Mouse (Mus musculus) embryonic facial prominence, embryonic 14.5 days (tissue): ENCODE measurements around the gene Mab21l1. TPM values are rescaled to one million over a fixed set of nuclear protein-coding genes. Genes with fewer than 3 reads are reported as not detected.

Experiments
- ATAC-seq: fragments of 200-750 bp; cut with Nextera tagmentation; 2 replicates; pipeline ENCODE4 v1.8.0; 2017; ENCODE audit warnings: low read depth, moderate number of reproducible peaks, moderate TSS enrichment
- DNase-seq: peaks from one replicate; pipeline ENCODE4 v3.0.0-alpha.2; 2015; ENCODE audit warnings: low spot score
- H3K27ac ChIP-seq: fragments of 300-500 bp; sonication (generic); replicated peaks from 2 replicates; pipeline ENCODE4 v1.5.1; 2014; ENCODE audit warnings: low read depth, mild to moderate bottlenecking, low read length, moderate library complexity
- H3K27me3 ChIP-seq: fragments of 300-500 bp; sonication (generic); replicated peaks from 2 replicates; pipeline ENCODE4 v1.6.1; 2014; ENCODE audit warnings: low read length; ENCODE audit not compliant: control insufficient read depth, insufficient read depth
- H3K36me3 ChIP-seq: fragments of 300-500 bp; sonication (generic); 2 replicates; pipeline ENCODE4 v1.6.1; 2014; ENCODE audit warnings: low read length, mixed read lengths; ENCODE audit not compliant: control insufficient read depth, insufficient read depth
- H3K4me1 ChIP-seq: fragments of 300-500 bp; sonication (generic); 2 replicates; pipeline ENCODE4 v1.6.1; 2014; ENCODE audit warnings: antibody characterized with exemption, low read length; ENCODE audit not compliant: control insufficient read depth, insufficient read depth
- H3K4me2 ChIP-seq: fragments of 300-500 bp; sonication (generic); 2 replicates; pipeline ENCODE4 v1.6.1; 2014; ENCODE audit warnings: low read depth, mild to moderate bottlenecking, low read length, moderate library complexity, mixed read lengths
- H3K4me3 ChIP-seq: fragments of 300-500 bp; sonication (generic); 2 replicates; pipeline ENCODE4 v1.5.1; 2014; ENCODE audit warnings: low read depth, mild to moderate bottlenecking, low read length
- H3K9ac ChIP-seq: fragments of 300-500 bp; sonication (generic); 2 replicates; pipeline ENCODE4 v1.6.1; 2014; ENCODE audit warnings: low read depth, mild to moderate bottlenecking, low read length, moderate library complexity, mixed read lengths
- H3K9me3 ChIP-seq: fragments of 300-500 bp; sonication (generic); 2 replicates; pipeline ENCODE4 v1.6.1; 2016; ENCODE audit warnings: low read length; ENCODE audit not compliant: control insufficient read depth
- WGBS: fragments of 180-500 bp; shearing (Covaris S2); extraction: QIAGEN DNeasy Blood & Tissue Kit; methylation state at CpG from one replicate; pipeline ENCODE4 v1.1.7; 2014; 5-methylcytosine and 5-hydroxymethylcytosine counted together
- polyA plus RNA-seq: library from polyadenylated mRNA; unstranded; fragments of >200 nt; fragmentation: Nextera tagmentation; extraction: Ambion mirVana; gene quantifications from 2 replicates; pipeline ENCODE4 v1.2.1, GENCODE M21; 2014

The Mab21l1 gene
- 21.9 and 24.6 TPM in 2 replicates for polyA plus RNA-seq

- DNase-seq: peak; percentile 93
- 3% methylated on average over 16 of the region's 16 CpGs for WGBS
- Histone ChIP-seq H3K27me3 (peaks cover 25% of the 10 kb centered on the region), H3K9ac (peak within 1 kb of the TSS; percentile 91), H3K36me3 (no peaks in the 10 kb centered on the region), H3K9me3 (no peaks in the 10 kb centered on the region), H3K4me3 (peak within 1 kb of the TSS; percentile 52), H3K4me2 (peak within 1 kb of the TSS; percentile 78), H3K4me1 (no peaks in the 10 kb centered on the region), H3K27ac (peak within 1 kb of the TSS; percentile 89)
- ATAC-seq: peak; percentile 82
Observed at GRCm38 (mm10) chr3:55782056-55782687, at the start of gene Mab21l1. TSS of gene Mab21l1 (plus strand) at chr3:55782510.

GRCm38 (mm10) chr3:55733665-55734064 is 48.6 kb upstream of the Mab21l1 start:
- Histone ChIP-seq H3K9ac (no peak overlapping the region), H3K4me3 (no peak overlapping the region), H3K27me3 (no peaks in the 10 kb centered on the region), H3K4me2 (no peak overlapping the region), H3K9me3 (no peaks in the 10 kb centered on the region), H3K36me3 (no peaks in the 10 kb centered on the region), H3K4me1 (no peaks in the 10 kb centered on the region), H3K27ac (no peak overlapping the region)
- DNase-seq: no peak
- ATAC-seq: no peak
- 67% methylated on average over 6 of the region's 6 CpGs for WGBS

- H3K4me2 ChIP-seq: no peak overlapping the region
- H3K4me3 ChIP-seq: no peak overlapping the region
- no peaks in the 10 kb centered on the region for H3K27me3 ChIP-seq
- H3K9ac ChIP-seq: no peak overlapping the region
- ATAC-seq (peak; percentile 80), DNase-seq (peak; percentile 29)
- WGBS: 60% methylated on average over 6 of the region's 6 CpGs
- no peaks in the 10 kb centered on the region for H3K9me3 ChIP-seq
- no peaks in the 10 kb centered on the region for H3K4me1 ChIP-seq
- H3K27ac ChIP-seq: no peak overlapping the region
- no peaks in the 10 kb centered on the region for H3K36me3 ChIP-seq
Observed at GRCm38 (mm10) chr3:55741428-55741827, 40.9 kb upstream of the Mab21l1 start.

- no peak for ATAC-seq
Observed at GRCm38 (mm10) chr3:55742218-55742617, 40.1 kb upstream of the Mab21l1 start.

GRCm38 (mm10) chr3:55742654-55743053 is 39.7 kb upstream of the Mab21l1 start:
- ATAC-seq (no peak), DNase-seq (no peak)
- Histone ChIP-seq H3K9ac (no peak overlapping the region), H3K4me3 (no peak overlapping the region), H3K36me3 (no peaks in the 10 kb centered on the region), H3K27ac (no peak overlapping the region; the same call in 1 of the 2 replicates), H3K4me2 (no peak overlapping the region), H3K4me1 (no peaks in the 10 kb centered on the region), H3K27me3 (no peaks in the 10 kb centered on the region), H3K9me3 (no peaks in the 10 kb centered on the region)
- 67% methylated on average over 4 of the region's 4 CpGs for WGBS

More at GRCm38 (mm10) chr3:55742218-55742617, 40.1 kb upstream of the Mab21l1 start:
- no peak for DNase-seq
- Histone ChIP-seq H3K27me3 (no peaks in the 10 kb centered on the region), H3K4me1 (no peaks in the 10 kb centered on the region), H3K36me3 (no peaks in the 10 kb centered on the region), H3K4me3 (no peak overlapping the region), H3K9ac (no peak overlapping the region), H3K4me2 (no peak overlapping the region), H3K27ac (no peak overlapping the region), H3K9me3 (no peaks in the 10 kb centered on the region)
- 76% methylated on average over 5 of the region's 5 CpGs for WGBS

- no peak for DNase-seq
- H3K4me1 ChIP-seq: no peaks in the 10 kb centered on the region
- H3K9ac ChIP-seq: no peak overlapping the region
- no peaks in the 10 kb centered on the region for H3K9me3 ChIP-seq
- H3K27me3 ChIP-seq: no peaks in the 10 kb centered on the region
- 72% methylated on average over 5 of the region's 5 CpGs for WGBS
- no peak overlapping the region for H3K27ac ChIP-seq
- no peaks in the 10 kb centered on the region for H3K36me3 ChIP-seq
- no peak for ATAC-seq
- no peak overlapping the region for H3K4me2 ChIP-seq
- no peak overlapping the region for H3K4me3 ChIP-seq
Observed at GRCm38 (mm10) chr3:55743885-55744284, 38.4 kb upstream of the Mab21l1 start.

- H3K27me3 ChIP-seq: no peaks in the 10 kb centered on the region
- H3K9ac ChIP-seq: no peak overlapping the region
- no peak overlapping the region for H3K4me2 ChIP-seq
- H3K9me3 ChIP-seq: no peaks in the 10 kb centered on the region
- no peak overlapping the region for H3K27ac ChIP-seq
- DNase-seq: peak; percentile 56
- peak; percentile 34; the same call in 1 of the 2 replicates for ATAC-seq
- no peaks in the 10 kb centered on the region for H3K36me3 ChIP-seq
- WGBS: 51% methylated on average over 11 of the region's 11 CpGs
- H3K4me1 ChIP-seq: 0 out of 2 replicates have a peak, but pooled peaks cover 7% of the 10 kb centered on the region
- no peak overlapping the region for H3K4me3 ChIP-seq
Observed at GRCm38 (mm10) chr3:55750445-55751065, 31.8 kb upstream of the Mab21l1 start.

- H3K27ac ChIP-seq: no peak overlapping the region
- ATAC-seq: peak; percentile 45; the same call in 1 of the 2 replicates
- no peak overlapping the region for H3K4me2 ChIP-seq
- DNase-seq: peak; percentile 73
- 0 out of 2 replicates have a peak, but pooled peaks cover 15% of the 10 kb centered on the region for H3K4me1 ChIP-seq
- WGBS: 29% methylated on average over 5 of the region's 5 CpGs
- no peaks in the 10 kb centered on the region for H3K9me3 ChIP-seq
- no peak overlapping the region for H3K9ac ChIP-seq
- H3K27me3 ChIP-seq: no peaks in the 10 kb centered on the region
- no peaks in the 10 kb centered on the region for H3K36me3 ChIP-seq
- H3K4me3 ChIP-seq: no peak overlapping the region
Observed at GRCm38 (mm10) chr3:55751363-55751762, 30.9 kb upstream of the Mab21l1 start.
